Mouse (Mus musculus): Measurements from ENCODE around the gene Col4a4. TPM values are rescaled to one million over a fixed set of nuclear protein-coding genes. Genes with fewer than 3 reads are reported as not detected.

The Col4a4 gene
- total and polyA plus RNA-seq, 3 experiments = 0.27 TPM; not detected in 2

DNA sequence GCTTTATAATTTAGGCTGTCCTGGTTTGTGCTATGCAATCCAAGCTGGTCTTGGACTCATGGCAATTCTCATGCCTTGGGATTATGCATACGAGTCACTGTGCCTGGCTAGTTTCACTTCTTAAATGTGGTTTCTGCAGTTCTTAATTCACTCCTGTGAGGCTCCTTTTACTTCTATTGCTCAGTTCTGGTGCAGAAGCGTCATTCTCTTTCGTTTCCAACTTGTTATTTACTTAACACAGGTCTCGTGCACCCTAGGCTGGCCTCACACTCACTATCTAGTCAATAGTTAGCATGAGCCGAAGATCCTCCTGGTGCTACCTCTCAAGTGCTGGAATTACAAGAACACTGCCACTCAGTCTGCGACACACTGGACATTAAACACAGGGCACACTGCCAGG lies 117.8 kb downstream of the Col4a4 start:
- TF ChIP-seq TAL1 (conservative IDR thresholded peaks at IDR 0.05; ENCODE audit: low read depth, low read length) = no peak
- TF ChIP-seq GATA2 (IDR thresholded peaks at IDR 0.05; ENCODE audit: borderline replicate concordance, low read depth, low read length) = no peak
- no peak for TF ChIP-seq CTCF (IDR thresholded peaks at IDR 0.05; ENCODE audit: low read depth, low read length)
- TF ChIP-seq POLR2AphosphoS5 (IDR thresholded peaks at IDR 0.05; ENCODE audit: insufficient replicate concordance, low read depth, low read length) = no peak
- no peaks in the 10 kb centered on the region; the same call in 1 of the 2 replicates for H3K27me3 ChIP-seq (ENCODE audit: insufficient read depth, low read length)
- H3K4me3 ChIP-seq (ENCODE audit: low read depth, low read length) = no peak overlapping the region
- H3K4me1 ChIP-seq (ENCODE audit: insufficient read depth, low read depth, low read length) = no peaks in the 10 kb centered on the region
- ATAC-seq (ENCODE audit: extremely low read depth, insufficient number of reproducible peaks, low FRiP score, poor library complexity, severe bottlenecking) (no peak), DNase-seq (ENCODE audit: low spot score) (no peak)
- no peaks in the 10 kb centered on the region for H3K36me3 ChIP-seq (replicated peaks)
- H3K9me3 ChIP-seq (replicated peaks) = no peaks in the 10 kb centered on the region

GRCm38 (mm10) chr1:82465321-82465853 lies 121.3 kb downstream of the Col4a4 start:
- Histone ChIP-seq H3K36me3 (replicated peaks) (no peaks in the 10 kb centered on the region), H3K27me3 (ENCODE audit: insufficient read depth, low read length) (no peaks in the 10 kb centered on the region; the same call in 1 of the 2 replicates), H3K4me3 (ENCODE audit: low read depth, low read length) (no peak overlapping the region), H3K9me3 (replicated peaks) (no peaks in the 10 kb centered on the region), H3K4me1 (ENCODE audit: insufficient read depth, low read depth, low read length) (no peaks in the 10 kb centered on the region)
- DNase-seq (ENCODE audit: low spot score) (no peak), ATAC-seq (ENCODE audit: extremely low read depth, insufficient number of reproducible peaks, low FRiP score, poor library complexity, severe bottlenecking) (no peak)
- TF ChIP-seq POLR2AphosphoS5 (IDR thresholded peaks at IDR 0.05; ENCODE audit: insufficient replicate concordance, low read depth, low read length) = no peak
- TF ChIP-seq GATA2 (IDR thresholded peaks at IDR 0.05; ENCODE audit: borderline replicate concordance, low read depth, low read length) = no peak
- no peak for TF ChIP-seq TAL1 (conservative IDR thresholded peaks at IDR 0.05; ENCODE audit: low read depth, low read length)
- TF ChIP-seq CTCF (IDR thresholded peaks at IDR 0.05; ENCODE audit: low read depth, low read length) = no peak
- TF ChIP-seq GATA1 (IDR thresholded peaks at IDR 0.05; ENCODE audit: borderline replicate concordance, low read length) = no peak

GRCm38 (mm10) chr1:82461041-82461440 lies 125.6 kb downstream of the Col4a4 start:
- no peaks in the 10 kb centered on the region for H3K27me3 ChIP-seq (ENCODE audit: insufficient read depth, low read length)
- ATAC-seq (ENCODE audit: extremely low read depth, insufficient number of reproducible peaks, low FRiP score, poor library complexity, severe bottlenecking) (no peak), DNase-seq (ENCODE audit: low spot score) (no peak)
- no peaks in the 10 kb centered on the region for H3K4me1 ChIP-seq (ENCODE audit: insufficient read depth, low read depth, low read length)
- no peaks in the 10 kb centered on the region for H3K36me3 ChIP-seq (replicated peaks)
- TF ChIP-seq TAL1 (conservative IDR thresholded peaks at IDR 0.05; ENCODE audit: low read depth, low read length) = no peak
- no peak for TF ChIP-seq GATA1 (IDR thresholded peaks at IDR 0.05; ENCODE audit: borderline replicate concordance, low read length)
- no peak for TF ChIP-seq GATA2 (IDR thresholded peaks at IDR 0.05; ENCODE audit: borderline replicate concordance, low read depth, low read length)
- TF ChIP-seq POLR2AphosphoS5 (IDR thresholded peaks at IDR 0.05; ENCODE audit: insufficient replicate concordance, low read depth, low read length) = no peak
- no peak for TF ChIP-seq CTCF (IDR thresholded peaks at IDR 0.05; ENCODE audit: low read depth, low read length)
- no peak overlapping the region for H3K4me3 ChIP-seq (ENCODE audit: low read depth, low read length)
- no peaks in the 10 kb centered on the region for H3K9me3 ChIP-seq (replicated peaks)

DNA sequence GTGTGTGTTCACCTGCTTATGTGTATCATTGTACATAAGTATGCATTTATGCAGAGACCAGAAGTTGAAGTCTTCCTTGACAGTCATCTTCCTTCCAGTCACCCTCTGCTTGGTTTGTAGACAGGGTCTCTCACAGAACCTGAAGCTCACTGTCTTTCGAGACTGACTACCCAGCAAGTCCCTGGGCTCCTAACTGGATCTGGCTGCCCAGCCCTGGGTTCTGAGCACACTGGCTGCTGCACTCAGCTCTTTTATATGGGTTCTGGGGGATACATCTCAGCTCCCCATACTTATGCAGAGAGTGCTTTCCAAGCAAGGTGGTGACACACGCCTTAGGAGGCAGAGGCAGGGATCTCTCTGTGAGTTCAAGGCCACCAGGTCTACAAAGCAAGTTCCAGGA lies 126.7 kb downstream of the Col4a4 start:
- no peak for ATAC-seq (ENCODE audit: extremely low read depth, insufficient number of reproducible peaks, low FRiP score, poor library complexity, severe bottlenecking)
- Histone ChIP-seq H3K4me1 (ENCODE audit: insufficient read depth, low read depth, low read length) (no peaks in the 10 kb centered on the region), H3K4me3 (ENCODE audit: low read depth, low read length) (no peak overlapping the region), H3K27me3 (ENCODE audit: insufficient read depth, low read length) (no peaks in the 10 kb centered on the region), H3K36me3 (replicated peaks) (no peaks in the 10 kb centered on the region), H3K9me3 (replicated peaks) (no peaks in the 10 kb centered on the region)
- no peak for DNase-seq (ENCODE audit: low spot score)
- TF ChIP-seq POLR2AphosphoS5 (IDR thresholded peaks at IDR 0.05; ENCODE audit: insufficient replicate concordance, low read depth, low read length) = no peak

DNA sequence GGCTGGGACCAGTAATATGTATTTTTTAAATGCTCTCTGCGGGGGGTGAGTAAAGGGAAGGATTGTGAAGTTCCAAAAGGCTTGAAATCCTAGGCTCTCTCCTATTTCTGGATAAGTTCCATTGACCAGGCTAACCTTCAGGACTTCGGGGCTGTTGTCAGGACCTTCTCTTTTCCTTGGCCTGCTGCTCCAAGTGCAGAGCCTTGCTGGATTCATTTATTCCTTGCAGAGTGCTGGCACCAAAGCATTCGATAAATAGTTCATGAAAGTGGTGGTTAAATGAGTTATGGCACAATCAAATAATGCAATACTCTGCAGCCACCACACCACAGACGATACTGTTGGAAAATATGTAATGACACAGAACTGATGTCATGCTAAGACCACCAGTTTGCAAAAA lies 127.3 kb downstream of the Col4a4 start:
- Histone ChIP-seq H3K4me1 (ENCODE audit: insufficient read depth, low read depth, low read length) (no peaks in the 10 kb centered on the region), H3K27me3 (ENCODE audit: insufficient read depth, low read length) (0 out of 2 replicates have a peak, but pooled peaks cover 3% of the 10 kb centered on the region), H3K9me3 (replicated peaks) (no peaks in the 10 kb centered on the region), H3K36me3 (replicated peaks) (no peaks in the 10 kb centered on the region), H3K4me3 (ENCODE audit: low read depth, low read length) (no peak overlapping the region)
- DNase-seq (ENCODE audit: low spot score) = no peak
- no peak for ATAC-seq (ENCODE audit: extremely low read depth, insufficient number of reproducible peaks, low FRiP score, poor library complexity, severe bottlenecking)
- TF ChIP-seq GATA1 (IDR thresholded peaks at IDR 0.05; ENCODE audit: borderline replicate concordance, low read length) (no peak), POLR2AphosphoS5 (IDR thresholded peaks at IDR 0.05; ENCODE audit: insufficient replicate concordance, low read depth, low read length) (no peak), TAL1 (conservative IDR thresholded peaks at IDR 0.05; ENCODE audit: low read depth, low read length) (no peak)

DNA sequence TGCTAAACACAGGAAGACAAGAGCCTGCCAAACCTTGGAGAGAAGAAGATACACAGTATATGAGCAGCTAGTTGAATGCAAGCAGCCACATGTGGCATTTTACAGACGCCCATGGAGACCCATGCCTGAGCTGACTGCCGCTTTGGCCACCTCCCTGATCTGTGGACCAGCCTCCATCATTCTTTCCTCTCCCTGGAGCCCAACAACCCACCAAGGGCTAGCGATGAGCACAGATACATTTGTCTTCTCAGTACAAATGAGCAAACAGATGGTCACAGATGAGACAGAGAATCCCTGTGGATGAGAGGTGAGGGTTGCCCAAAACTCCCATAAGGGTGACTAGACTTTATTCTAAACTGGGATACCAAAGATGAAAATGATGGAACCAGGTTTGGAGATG lies 132.6 kb downstream of the Col4a4 start:
- Histone ChIP-seq H3K9me3 (replicated peaks) (no peaks in the 10 kb centered on the region), H3K4me1 (ENCODE audit: insufficient read depth, low read depth, low read length) (no peaks in the 10 kb centered on the region), H3K4me3 (ENCODE audit: low read depth, low read length) (no peak overlapping the region), H3K36me3 (replicated peaks) (no peaks in the 10 kb centered on the region), H3K27me3 (ENCODE audit: insufficient read depth, low read length) (0 out of 2 replicates have a peak, but pooled peaks cover 5% of the 10 kb centered on the region)
- ATAC-seq (ENCODE audit: extremely low read depth, insufficient number of reproducible peaks, low FRiP score, poor library complexity, severe bottlenecking) = no peak
- no peak for DNase-seq (ENCODE audit: low spot score)
- TF ChIP-seq GATA2 (IDR thresholded peaks at IDR 0.05; ENCODE audit: borderline replicate concordance, low read depth, low read length) (no peak), TAL1 (conservative IDR thresholded peaks at IDR 0.05; ENCODE audit: low read depth, low read length) (no peak), POLR2AphosphoS5 (IDR thresholded peaks at IDR 0.05; ENCODE audit: insufficient replicate concordance, low read depth, low read length) (no peak), CTCF (IDR thresholded peaks at IDR 0.05; ENCODE audit: low read depth, low read length) (no peak), GATA1 (IDR thresholded peaks at IDR 0.05; ENCODE audit: borderline replicate concordance, low read length) (no peak)

All from G1E (cell line).